Mouse (Mus musculus): ENCODE measurements around the gene Rtn4rl2. TPM values are rescaled to one million over a fixed set of nuclear protein-coding genes. Genes with fewer than 3 reads are reported as not detected.

Gene Rtn4rl2
- total RNA-seq, 1 experiment from 2014 or later = 1.2 TPM

- no peak for DNase-seq
Observed at GRCm38 (mm10) chr2:84841905-84842304, 44.6 kb downstream of the Rtn4rl2 start.

DNA sequence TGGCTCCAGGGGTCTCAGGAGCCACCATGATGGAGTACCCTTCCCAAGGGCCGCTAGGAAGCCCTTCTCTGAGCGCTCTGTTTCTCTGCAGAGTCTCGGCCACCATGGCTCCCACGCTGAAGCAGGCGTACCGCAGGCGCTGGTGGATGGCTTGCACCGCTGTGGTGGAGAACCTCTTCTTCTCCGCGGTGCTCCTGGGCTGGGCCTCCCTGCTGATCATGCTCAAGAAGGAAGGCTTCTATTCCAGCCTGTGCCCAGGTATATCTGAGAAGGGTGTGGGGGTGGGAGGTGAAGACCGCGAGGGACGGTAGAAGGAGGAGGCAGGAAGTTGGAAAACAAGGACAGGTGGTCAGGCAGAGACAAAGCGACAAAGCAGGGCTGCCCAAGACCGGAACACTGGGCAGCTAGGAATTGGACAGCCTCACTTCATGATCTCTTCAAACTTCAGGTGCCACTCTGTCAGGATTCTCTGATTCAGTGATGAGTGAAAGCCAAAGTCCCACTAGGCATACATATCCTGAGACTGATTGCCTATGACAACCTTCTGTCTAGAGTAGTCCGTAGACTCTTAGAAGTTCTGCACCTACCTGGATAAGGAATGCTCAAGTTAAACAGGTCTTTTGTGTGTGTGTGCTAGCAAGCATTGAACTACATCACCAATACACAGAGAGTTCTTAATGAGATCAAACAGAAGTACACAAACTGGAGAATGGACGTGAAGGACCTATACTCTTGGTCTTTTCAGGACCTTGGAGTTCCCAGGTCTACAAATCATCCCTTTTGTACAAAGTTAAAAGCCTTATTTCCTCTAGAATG, 45.6 kb downstream of the Rtn4rl2 start:
- no peak for DNase-seq

GRCm38 (mm10) chr2:84840016-84840747, 46.3 kb downstream of the Rtn4rl2 start:
- DNase-seq = peak; percentile 70

- peak; percentile 9 for DNase-seq
Observed at GRCm38 (mm10) chr2:84838993-84839980, 47.2 kb downstream of the Rtn4rl2 start.

DNA sequence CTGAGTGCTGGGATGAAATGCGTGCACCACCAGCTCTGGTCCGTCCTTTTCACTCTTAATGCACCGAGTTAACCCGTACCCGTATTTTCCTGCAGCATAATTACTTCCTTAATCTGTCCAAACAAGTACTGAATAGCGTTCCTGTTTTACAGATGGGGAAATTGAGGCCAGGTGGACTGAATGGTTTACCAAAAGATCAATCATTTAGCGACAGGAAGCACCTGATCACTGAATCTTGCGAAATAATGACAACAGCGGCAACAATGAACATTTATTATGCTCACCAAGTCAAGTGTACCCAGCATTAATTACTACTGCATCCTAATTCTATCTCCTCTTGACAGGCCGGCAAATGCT, 47.9 kb downstream of the Rtn4rl2 start, which contains the start of gene Slc43a1:
Gene Slc43a1 (plus strand): TSS at position 258 of the 357 bp plus-strand sequence.
- DNase-seq = no peak

DNA sequence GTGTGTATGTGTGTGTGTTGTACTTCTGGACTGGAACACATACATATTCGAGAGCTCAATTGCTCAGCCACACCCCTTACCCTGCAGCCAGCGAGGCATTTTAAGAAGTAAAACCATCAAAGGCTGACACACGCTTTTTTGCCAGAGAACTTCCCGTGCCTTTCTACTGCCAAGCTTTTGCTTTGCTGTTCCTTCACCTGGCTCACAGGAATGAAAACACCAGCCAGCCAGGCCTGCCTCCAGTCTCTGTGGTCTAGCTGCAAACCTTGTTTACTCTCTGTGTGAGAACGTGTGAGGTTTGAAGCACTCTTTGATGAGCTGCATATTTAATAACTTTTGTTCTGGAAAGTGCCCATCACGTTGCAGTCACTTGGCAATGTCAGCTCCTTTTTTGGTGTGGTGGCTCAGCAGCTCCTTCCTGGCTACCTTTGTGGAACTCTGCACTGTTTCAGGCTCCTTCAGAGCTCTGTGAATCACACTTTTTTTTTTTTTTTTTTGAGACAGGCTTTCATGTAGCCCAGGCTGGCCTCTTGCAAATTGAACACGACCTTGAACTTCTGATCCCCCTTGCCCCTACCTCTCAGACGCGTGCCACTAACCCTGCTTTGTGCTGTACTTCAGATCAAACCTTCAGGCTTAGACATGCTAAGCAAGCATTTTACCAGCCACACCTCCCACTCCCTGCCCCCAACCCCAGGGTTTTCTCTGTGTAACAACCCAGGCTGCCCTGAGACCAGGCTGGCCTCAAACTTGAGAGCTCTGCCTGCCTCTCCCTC, 48.5 kb downstream of the Rtn4rl2 start:
- no peak for DNase-seq

DNA sequence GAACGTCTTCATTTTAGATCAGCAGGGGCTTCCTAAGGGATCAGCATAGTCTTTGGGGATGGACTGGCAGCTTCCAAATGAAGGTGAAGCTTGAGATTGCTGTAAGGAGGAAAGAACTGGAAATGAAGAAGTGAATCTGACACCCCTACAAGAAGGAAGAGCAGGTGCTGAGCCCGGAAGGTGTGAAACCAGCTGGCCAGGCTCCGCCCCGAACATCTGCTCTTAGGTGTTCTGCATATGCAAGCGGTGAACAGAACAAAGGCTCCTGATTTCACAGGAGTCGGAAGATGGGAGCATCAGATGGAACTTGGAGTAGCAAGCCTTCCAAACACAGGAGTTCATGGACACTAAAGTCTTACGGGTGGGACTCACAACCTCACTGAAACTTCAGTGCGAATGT, 49.4 kb downstream of the Rtn4rl2 start:
- no peak for DNase-seq

DNA sequence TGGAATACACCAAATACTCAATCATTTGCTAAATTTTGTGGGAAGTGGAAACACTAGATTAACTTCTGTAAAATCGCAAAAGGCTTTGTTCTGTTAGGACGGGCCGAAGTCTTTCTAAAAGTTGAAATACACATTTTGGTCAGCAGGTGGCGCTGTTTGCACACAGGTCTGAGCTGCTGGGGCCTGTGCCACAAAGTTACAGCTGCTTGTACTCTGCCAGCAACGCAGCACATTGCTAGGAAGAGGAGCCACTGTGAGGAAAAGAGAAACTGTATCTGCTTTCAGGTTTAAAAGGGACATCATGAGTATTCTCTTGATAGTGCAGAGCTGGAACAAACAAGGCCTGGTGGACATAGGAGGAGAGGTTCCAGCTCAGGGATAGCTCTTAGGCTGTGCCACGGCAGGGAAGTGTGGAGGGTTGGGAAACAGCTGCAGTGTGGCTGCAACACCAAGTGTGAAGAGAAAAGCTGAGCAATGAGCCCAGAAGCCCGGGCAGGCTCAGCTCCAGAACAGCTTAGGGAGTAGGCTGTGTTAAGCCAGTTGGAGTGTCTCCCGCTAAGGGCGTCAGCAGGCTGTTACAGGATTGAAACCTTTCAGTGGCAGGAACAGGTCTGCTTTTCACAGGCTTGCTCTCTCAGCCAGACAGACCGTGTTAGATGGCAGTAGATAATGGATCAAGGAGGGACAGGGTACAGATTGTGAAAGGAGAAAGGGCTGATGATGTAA, 54.7 kb downstream of the Rtn4rl2 start:
- peak; percentile 75 for DNase-seq

DNA sequence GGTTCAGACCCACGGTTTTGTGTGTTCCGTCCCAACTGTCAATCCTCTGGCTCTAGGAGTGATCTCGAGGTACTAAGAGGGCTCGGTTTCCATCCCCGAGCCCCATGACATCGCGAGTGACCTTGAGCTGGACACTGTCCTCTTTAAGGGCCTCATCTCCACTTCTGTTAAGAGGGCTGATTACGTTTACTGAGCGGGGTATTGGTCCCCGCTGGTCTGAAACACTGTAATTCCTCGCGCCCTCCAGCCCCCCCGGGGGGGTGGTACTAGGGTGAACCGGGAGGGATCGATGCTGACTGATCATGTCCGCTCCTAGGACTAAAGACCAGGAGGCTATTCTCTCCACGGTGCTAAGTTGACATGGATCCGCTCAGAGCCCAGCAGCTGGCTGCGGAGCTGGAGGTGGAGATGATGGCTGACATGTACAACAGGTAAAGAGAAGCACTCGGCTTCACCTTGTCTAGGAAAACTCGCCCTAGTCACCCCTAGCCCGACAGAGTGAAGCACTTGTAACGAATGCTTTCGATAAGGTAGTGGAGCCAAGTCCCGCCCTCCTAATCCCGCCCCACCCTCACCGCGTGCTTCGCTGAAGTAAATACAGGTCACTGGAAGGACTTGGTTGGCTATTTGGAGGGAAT, 59.1 kb downstream of the Rtn4rl2 start:
- peak; percentile 26 for DNase-seq

GRCm38 (mm10) chr2:84826488-84827282, 59.8 kb downstream of the Rtn4rl2 start, which contains the start of gene Timm10:
Gene Timm10, plus strand, starts transcription at chr2:84826997.
- peak; percentile 75 for DNase-seq

GRCm38 (mm10) chr2:84823237-84823636, 63.3 kb downstream of the Rtn4rl2 start:
- no peak for DNase-seq

DNA sequence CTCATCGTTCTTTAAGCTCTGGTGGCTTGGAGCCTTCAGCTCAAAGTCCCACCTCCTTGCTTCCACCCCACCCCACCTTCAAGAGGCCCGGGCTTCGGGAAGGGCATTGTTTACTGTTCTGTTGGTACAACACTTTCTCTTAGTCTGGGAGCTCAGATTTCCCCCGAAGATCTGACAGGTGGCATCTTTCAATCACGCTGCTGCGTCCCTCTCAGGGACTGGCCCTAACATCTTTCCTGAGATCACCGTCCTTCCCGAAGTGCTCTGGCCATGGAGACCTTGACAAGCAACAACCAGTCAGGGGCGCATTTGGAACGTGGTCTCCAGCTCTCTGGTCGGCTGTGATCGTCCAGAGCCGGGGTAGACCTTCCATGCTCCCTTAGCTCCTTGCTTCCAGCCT, 64.0 kb downstream of the Rtn4rl2 start, which contains the start of gene Smtnl1:
Gene Smtnl1 (minus strand): TSS at position 101 of the 400 bp plus-strand sequence.
- no peak for DNase-seq

Small RNA genes within 50 kb of the gene (microRNA-seq; reads per million reads assigned to microRNA genes)
- 0 reads per million in 2 experiments for gene Gm24332

Other genes starting within 250 kb of the Rtn4rl2 start
- 130 and 154 TPM in 2 replicates for gene Ctnnd1, start 235.9 kb downstream of the Rtn4rl2 start, total RNA-seq (2021)
- 0.18 and 0.38 TPM in 2 replicates for gene Btbd18, start 227.6 kb downstream of the Rtn4rl2 start, total RNA-seq (2021)
- gene Selenoh, start 215.9 kb downstream of the Rtn4rl2 start, total RNA-seq (2021) = 36.4 and 54.0 TPM in 2 replicates
- gene Gm28635, start 208.7 kb downstream of the Rtn4rl2 start, total RNA-seq (2021) = not detected in 2 replicates
- 23.0 and 26.8 TPM in 2 replicates for gene Med19, start 208.3 kb downstream of the Rtn4rl2 start, total RNA-seq (2021)
- 137 and 147 TPM in 2 replicates for gene Tmx2, start 207.6 kb downstream of the Rtn4rl2 start, total RNA-seq (2021)
- 62.3 and 62.9 TPM in 2 replicates for gene Zdhhc5, start 171.5 kb downstream of the Rtn4rl2 start, total RNA-seq (2021)
- gene Clp1, start 159.4 kb downstream of the Rtn4rl2 start, total RNA-seq (2021) = 12.3 and 13.9 TPM in 2 replicates
- gene Ypel4, start 152.7 kb downstream of the Rtn4rl2 start, total RNA-seq (2021) = 8.5 and 9.3 TPM in 2 replicates
- 3.9 and 4.2 TPM in 2 replicates for gene Gm19426, start 143.1 kb downstream of the Rtn4rl2 start, total RNA-seq (2021)
- 31.8 and 33.5 TPM in 2 replicates for gene Serping1, start 111.3 kb downstream of the Rtn4rl2 start, total RNA-seq (2021)
- 16.9 and 19.9 TPM in 2 replicates for gene Ube2l6, start 87.9 kb downstream of the Rtn4rl2 start, total RNA-seq (2021)
- not detected in 2 replicates for gene Smtnl1, start 64.1 kb downstream of the Rtn4rl2 start, total RNA-seq (2021)
- 40.4 and 43.8 TPM in 2 replicates for gene Timm10, start 59.7 kb downstream of the Rtn4rl2 start, total RNA-seq (2021)
- gene Slc43a1, start 47.9 kb downstream of the Rtn4rl2 start, total RNA-seq (2021) = 2.4 and 4.3 TPM in 2 replicates
- 54.7 and 55.7 TPM in 2 replicates for gene Slc43a3, start 49.9 kb upstream of the Rtn4rl2 start, total RNA-seq (2021)
- gene Prg2, start 93.8 kb upstream of the Rtn4rl2 start, total RNA-seq (2021) = not detected in 2 replicates
- gene Prg3, start 101.5 kb upstream of the Rtn4rl2 start, total RNA-seq (2021) = not detected in 2 replicates
- 132 and 136 TPM in 2 replicates for gene Ssrp1, start 150.5 kb upstream of the Rtn4rl2 start, total RNA-seq (2021)
- gene P2rx3, start 150.8 kb upstream of the Rtn4rl2 start, total RNA-seq (2021) = 0.76 and 2.2 TPM in 2 replicates
- 80.1 and 137 TPM in 2 replicates for gene Tnks1bp1, start 161.3 kb upstream of the Rtn4rl2 start, total RNA-seq (2021)
- 45.1 and 46.7 TPM in 2 replicates for gene Aplnr, start 249.5 kb upstream of the Rtn4rl2 start, total RNA-seq (2021)

Data from adrenal gland, postnatal 25 days (tissue).